Comparison of ENCODE assay signal across 27 mouse cellular contexts in genomic region chrX:38794373-38794772, GRCm38 (mm10). TPM values are rescaled to one million over a fixed set of nuclear protein-coding genes. Genes with fewer than 3 reads are reported as not detected.
"Had no signal": no experiment of that assay in that cellular context is flagged by ENCODE, and none has a peak within 500 bp of the region (broad histone marks: within the 10 kb centered on the region; RNA-seq: fewer than 3 reads in every experiment).

No protein-coding gene starts in this region.

- H3K4me1 ChIP-seq: kidney, embryonic 15.5 days; liver, embryonic 13.5 days; midbrain, embryonic 12.5 days; midbrain, embryonic 15.5 days; neural tube, embryonic 12.5 days; neural tube, embryonic 15.5 days; stomach, embryonic 15.5 days had no signal

- H3K9me3 ChIP-seq: kidney, embryonic 15.5 days; liver, embryonic 13.5 days; midbrain, embryonic 12.5 days; midbrain, embryonic 15.5 days; neural tube, embryonic 12.5 days; neural tube, embryonic 15.5 days; stomach, embryonic 15.5 days had no signal

- ATAC-seq: midbrain, embryonic 15.5 days had no signal

- H3K4me3 ChIP-seq: kidney, embryonic 15.5 days; left cerebral cortex, adult 2 months; liver, embryonic 13.5 days; midbrain, embryonic 12.5 days; midbrain, embryonic 15.5 days; neural tube, embryonic 12.5 days; neural tube, embryonic 15.5 days; stomach, embryonic 15.5 days had no signal

- H3K36me3 ChIP-seq: kidney, embryonic 15.5 days; liver, embryonic 13.5 days; midbrain, embryonic 12.5 days; midbrain, embryonic 15.5 days; neural tube, embryonic 12.5 days; neural tube, embryonic 15.5 days; stomach, embryonic 15.5 days had no signal

- H3K4me2 ChIP-seq: kidney, embryonic 15.5 days; liver, embryonic 13.5 days; midbrain, embryonic 12.5 days; midbrain, embryonic 15.5 days; neural tube, embryonic 12.5 days; neural tube, embryonic 15.5 days; stomach, embryonic 15.5 days had no signal

- H3K27ac ChIP-seq: kidney, embryonic 15.5 days; left cerebral cortex, adult 2 months; liver, embryonic 13.5 days; midbrain, embryonic 12.5 days; midbrain, embryonic 15.5 days; neural tube, embryonic 12.5 days; neural tube, embryonic 15.5 days; stomach, embryonic 15.5 days had no signal

- H3K27me3 ChIP-seq: kidney, embryonic 15.5 days; liver, embryonic 13.5 days; midbrain, embryonic 12.5 days; midbrain, embryonic 15.5 days; neural tube, embryonic 12.5 days; neural tube, embryonic 15.5 days; stomach, embryonic 15.5 days had no signal

- DNase-seq: kidney, adult 8-10 months; kidney, postnatal 10 days; kidney, postnatal 36 days; layer of hippocampus, postnatal 36 days; liver, embryonic 13.5 days; lung, adult 2 months; lung, postnatal 14 days; lung, postnatal 4 days; spleen, adult 18-20 months; thymus, adult 2 months; thymus, postnatal 14 days; thymus, postnatal 4 days had no signal

- H3K9ac ChIP-seq: kidney, embryonic 15.5 days; liver, embryonic 13.5 days; midbrain, embryonic 12.5 days; midbrain, embryonic 15.5 days; neural tube, embryonic 12.5 days; neural tube, embryonic 15.5 days; stomach, embryonic 15.5 days had no signal

RNA-seq across cellular contexts. Expression of gene 6030498E09Rik, which starts 21.9 kb away (rescaled TPM):
- total RNA-seq: layer of hippocampus, postnatal 10 days; layer of hippocampus, postnatal 36 days; left cerebral cortex, adult 2 months; left cerebral cortex, postnatal 10 days; left cerebral cortex, postnatal 36 days; liver, adult 2 months; megakaryocyte, adult 5-6 weeks had no signal
- polyA plus RNA-seq: kidney, embryonic 15.5 days; limb, embryonic 11.5 days; limb, embryonic 14.5 days; liver, adult 2 months; liver, embryonic 13.5 days; liver, embryonic 16.5 days; lung, adult 2 months; midbrain, embryonic 12.5 days; midbrain, embryonic 15.5 days; neural tube, embryonic 12.5 days; neural tube, embryonic 15.5 days; stomach, embryonic 15.5 days; thymus, adult 2 months had no signal
